Mouse (Mus musculus) ES-E14 (cell line): ENCODE results near the gene Ctdnep1.

ENCODE experiments used
- MAFK ChIP-seq: IDR thresholded peaks from 2 replicates; pipeline ENCODE4 v1.6.1; 2014; ENCODE audit warnings: mild to moderate bottlenecking, low read depth, low read length, inconsistent platforms; ENCODE audit not compliant: insufficient read depth
- ZC3H11A ChIP-seq: IDR thresholded peaks from 2 replicates; pipeline ENCODE4 v1.6.1; 2012; ENCODE audit warnings: low read depth, mild to moderate bottlenecking, inconsistent platforms, low read length, borderline replicate concordance

DNA sequence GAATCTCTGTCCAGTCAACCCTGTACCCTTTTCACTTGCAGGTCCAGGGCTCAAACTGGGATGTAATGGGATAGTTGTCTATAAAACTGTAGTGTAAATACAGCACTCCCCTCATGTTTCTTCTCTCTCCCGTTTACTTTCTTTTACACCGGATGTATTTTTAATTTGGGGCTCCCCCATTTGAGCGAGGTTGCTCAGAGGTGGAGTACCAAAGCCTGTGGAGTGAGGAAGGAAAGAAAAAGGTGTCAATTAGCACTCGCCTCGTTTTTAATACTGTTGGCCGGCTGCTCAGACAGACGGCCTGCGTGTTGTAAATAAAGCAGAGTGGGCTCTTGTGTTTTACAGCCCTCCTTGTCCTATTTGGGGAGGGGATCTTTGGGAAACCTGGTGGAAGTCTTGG lies 18.7 kb downstream of the Ctdnep1 start:
- no peak for TF ChIP-seq ZC3H11A
- TF ChIP-seq MAFK: no peak
